Mouse (Mus musculus) left cerebral cortex, postnatal 36 days (tissue): Measurements from ENCODE around the gene Mrps36. TPM values are rescaled to one million over a fixed set of nuclear protein-coding genes. Genes with fewer than 3 reads are reported as not detected.

ENCODE experiments used
- total RNA-seq, 2 experiments: library from RNA; stranded (reverse); gene quantifications; 2 replicates each; pipeline ENCODE4 v1.2.3; 2021

The Mrps36 gene
- total RNA-seq, 2 experiments from 2014 or later = 48.0 to 56.9 TPM

Other genes starting within 250 kb of the Mrps36 start
- gene Ocln, start 191.9 kb downstream of the Mrps36 start, total RNA-seq = 1 to 10 TPM; 8.2 to 8.5 TPM
- 1 to 10 TPM; 1.2 to 2.4 TPM for gene Marveld2, start 127.7 kb downstream of the Mrps36 start, total RNA-seq
- gene Ak6, start 93.7 kb downstream of the Mrps36 start, total RNA-seq = 10 to 100 TPM; 77.2 to 87.9 TPM
- gene Rad17, start 93.6 kb downstream of the Mrps36 start, total RNA-seq = 10 to 100 TPM; 12.7 to 15.0 TPM
- 10 to 100 TPM; 26.8 to 35.9 TPM for gene Taf9, start 93.1 kb downstream of the Mrps36 start, total RNA-seq
- gene Ccdc125, start 74.9 kb downstream of the Mrps36 start, total RNA-seq = under 1 TPM; 0.16 to 0.17 TPM
- 10 to 100 TPM; 39.2 to 42.3 TPM for gene Cdk7, start 13.7 kb downstream of the Mrps36 start, total RNA-seq
- gene Cenph, start 31.2 kb upstream of the Mrps36 start, total RNA-seq = under 1 TPM; 0.63 to 0.69 TPM
- 1 to 10 TPM in 1 of 2 experiments, under 1 TPM in 1; 0.70 to 1.0 TPM for gene Ccnb1, start 41.9 kb upstream of the Mrps36 start, total RNA-seq
- 10 to 100 TPM; 44.7 to 46.4 TPM for gene Slc30a5, start 88.8 kb upstream of the Mrps36 start, total RNA-seq